Mouse (Mus musculus): ENCODE data around the gene Bbc3. TPM values are rescaled to one million over a fixed set of nuclear protein-coding genes. Genes with fewer than 3 reads are reported as not detected.
"Not testable (repeated sequence)": the region's sequence is repeated elsewhere in the genome, so short reads cannot be mapped to it uniquely, and the experiment has no call there.

Gene Bbc3
- 1 to 10 TPM in 1 of 2 experiments, not detected in 1; 1.2 TPM for polyA plus RNA-seq (2017; shearing (Covaris generic))

GRCm38 (mm10) chr7:16308093-16308492 lies at the start of gene Bbc3:
Gene Bbc3, plus strand, starts transcription at chr7:16308393.
- not testable (repeated sequence) for ATAC-seq

- ATAC-seq, result no peak
Observed at GRCm38 (mm10) chr7:16259110-16259590, 49.0 kb upstream of the Bbc3 start, which contains the start of gene C5ar1. Gene C5ar1, minus strand, starts transcription at chr7:16259540.

- no peak for ATAC-seq
Observed at GRCm38 (mm10) chr7:16261097-16261496, 47.1 kb upstream of the Bbc3 start.

GRCm38 (mm10) chr7:16263015-16263787 lies 45.0 kb upstream of the Bbc3 start:
- ATAC-seq, result peak; percentile 81

GRCm38 (mm10) chr7:16263843-16264242 lies 44.4 kb upstream of the Bbc3 start:
- ATAC-seq, result no peak

GRCm38 (mm10) chr7:16265856-16266255 lies 42.3 kb upstream of the Bbc3 start:
- ATAC-seq, result no peak

GRCm38 (mm10) chr7:16266593-16266992 lies 41.6 kb upstream of the Bbc3 start:
- not testable (repeated sequence) for ATAC-seq

GRCm38 (mm10) chr7:16271139-16271538 lies 37.1 kb upstream of the Bbc3 start:
- ATAC-seq, result no peak

- ATAC-seq, result peak; percentile 41
Observed at GRCm38 (mm10) chr7:16272681-16273080, 35.5 kb upstream of the Bbc3 start.

GRCm38 (mm10) chr7:16273081-16273765 lies 35.0 kb upstream of the Bbc3 start, which contains the start of gene Inafm1:
Gene Inafm1, minus strand, starts transcription at chr7:16273617.
- peak; percentile 82 for ATAC-seq

GRCm38 (mm10) chr7:16273766-16274140 lies 34.4 kb upstream of the Bbc3 start:
- peak; percentile 83 for ATAC-seq

GRCm38 (mm10) chr7:16274922-16275890 lies 33.0 kb upstream of the Bbc3 start:
- no peak for ATAC-seq

- no peak for ATAC-seq
Observed at GRCm38 (mm10) chr7:16280721-16281120, 27.5 kb upstream of the Bbc3 start.

GRCm38 (mm10) chr7:16282334-16282733 lies 25.9 kb upstream of the Bbc3 start:
- no peak for ATAC-seq

GRCm38 (mm10) chr7:16284001-16284400 lies 24.2 kb upstream of the Bbc3 start:
- no peak for ATAC-seq

- ATAC-seq, result no peak
Observed at GRCm38 (mm10) chr7:16284904-16285303, 23.3 kb upstream of the Bbc3 start.

GRCm38 (mm10) chr7:16285450-16286025 lies 22.7 kb upstream of the Bbc3 start:
- ATAC-seq, result peak; percentile 25

GRCm38 (mm10) chr7:16286026-16286961 lies 21.9 kb upstream of the Bbc3 start, which contains the start of gene Ccdc9:
Gene Ccdc9, minus strand, starts transcription at chr7:16286795.
- ATAC-seq, result peak; percentile 81

GRCm38 (mm10) chr7:16287016-16287415 lies 21.2 kb upstream of the Bbc3 start:
- ATAC-seq, result no peak

GRCm38 (mm10) chr7:16287791-16288190 lies 20.4 kb upstream of the Bbc3 start:
- ATAC-seq, result no peak

- ATAC-seq, result no peak
Observed at GRCm38 (mm10) chr7:16294346-16294745, 13.8 kb upstream of the Bbc3 start.

Data from CD4-positive, CD25-positive, alpha-beta regulatory T cell, adult 4 months (primary cell).